Mouse (Mus musculus) forebrain, postnatal 0 days (tissue): ENCODE results near the gene E330021D16Rik. TPM values are rescaled to one million over a fixed set of nuclear protein-coding genes. Genes with fewer than 3 reads are reported as not detected.

Experiments
- ATAC-seq: fragments of 200-750 bp; cut with Nextera tagmentation; 2 replicates; pipeline ENCODE4 v1.8.0; 2017; ENCODE audit warnings: mild to moderate bottlenecking, moderate library complexity
- DNase-seq: peaks from one replicate; pipeline ENCODE4 v3.0.0-alpha.2; 2015
- H3K27ac ChIP-seq: fragments of 300-500 bp; sonication (generic); 2 replicates; pipeline ENCODE4 v1.5.1; 2014; ENCODE audit warnings: low read depth, mild to moderate bottlenecking, antibody characterized with exemption, low read length, moderate library complexity, mixed read lengths
- H3K27me3 ChIP-seq: fragments of 300-500 bp; sonication (generic); 2 replicates; pipeline ENCODE4 v1.6.1; 2014; ENCODE audit warnings: mild to moderate bottlenecking, low read length, mixed read lengths; ENCODE audit not compliant: insufficient read depth
- H3K36me3 ChIP-seq: fragments of 300-500 bp; sonication (generic); 2 replicates; pipeline ENCODE4 v1.6.1; 2014; ENCODE audit warnings: mild to moderate bottlenecking, moderate library complexity; ENCODE audit not compliant: insufficient read depth
- H3K4me1 ChIP-seq: fragments of 300-500 bp; sonication (generic); 2 replicates; pipeline ENCODE4 v1.6.1; 2014; ENCODE audit warnings: antibody characterized with exemption; ENCODE audit not compliant: insufficient read depth
- H3K4me2 ChIP-seq: fragments of 300-500 bp; sonication (generic); 2 replicates; pipeline ENCODE4 v1.6.1; 2014; ENCODE audit warnings: low read depth, mild to moderate bottlenecking, moderate library complexity
- H3K4me3 ChIP-seq: fragments of 300-500 bp; sonication (generic); 2 replicates; pipeline ENCODE4 v1.5.1; 2014; ENCODE audit warnings: low read depth, low read length, mixed read lengths
- H3K9ac ChIP-seq: fragments of 300-500 bp; sonication (generic); 2 replicates; pipeline ENCODE4 v1.6.1; 2014; ENCODE audit warnings: mild to moderate bottlenecking
- H3K9me3 ChIP-seq: fragments of 300-500 bp; sonication (generic); 2 replicates; pipeline ENCODE4 v1.6.1; 2016; ENCODE audit warnings: low read length
- CTCF ChIP-seq: sonication (generic); IDR thresholded peaks from 2 replicates; pipeline ENCODE4 v1.5.1; 2016; ENCODE audit warnings: antibody characterized with exemption, control low read depth, low read depth
- WGBS: fragments of 180-500 bp; shearing (Covaris S2); extraction: QIAGEN DNeasy Blood & Tissue Kit; methylation state at CpG from one replicate; pipeline ENCODE4 v1.1.7; 2014; 5-methylcytosine and 5-hydroxymethylcytosine counted together
- polyA plus RNA-seq: library from polyadenylated mRNA; unstranded; fragments of >200 nt; fragmentation: Nextera tagmentation; extraction: Ambion mirVana; gene quantifications from 2 replicates; pipeline ENCODE4 v1.2.1, GENCODE M21; 2015
- total RNA-seq: library from RNA; depleted of rRNA; stranded (reverse); fragments of >200 nt; gene quantifications from 2 replicates; pipeline ENCODE4 v1.2.3, GENCODE M21; 2014; rRNA removed

E330021D16Rik gene
- 0.29 TPM in 1 of 2 replicates, not detected in the other for total RNA-seq
- not detected in 2 replicates for polyA plus RNA-seq

- WGBS: 89% methylated on average over 9 of the region's 9 CpGs
- no peak within 1 kb of the TSS for H3K27ac ChIP-seq
Measured at GRCm38 (mm10) chr6:136415133-136415775, at the start of gene E330021D16Rik. TSS of gene E330021D16Rik (minus strand) at chr6:136415569.

GRCm38 (mm10) chr6:136465021-136465420 is 49.7 kb upstream of the E330021D16Rik start:
- no peak overlapping the region for H3K9ac ChIP-seq
- H3K9me3 ChIP-seq: no peaks in the 10 kb centered on the region
- no peak overlapping the region for H3K27ac ChIP-seq
- peaks cover 8% of the 10 kb centered on the region; the same call in 1 of the 2 replicates for H3K4me1 ChIP-seq
- H3K27me3 ChIP-seq: no peaks in the 10 kb centered on the region
- no peak overlapping the region for H3K4me2 ChIP-seq
- WGBS: 70% methylated on average over 8 of the region's 8 CpGs
- no peak overlapping the region for H3K4me3 ChIP-seq
- H3K36me3 ChIP-seq: no peaks in the 10 kb centered on the region
- no peak for TF ChIP-seq CTCF
- ATAC-seq (no peak), DNase-seq (no peak)

More at GRCm38 (mm10) chr6:136415133-136415775, at the start of gene E330021D16Rik:
- no peak within 1 kb of the TSS for H3K4me2 ChIP-seq
- no peaks in the 10 kb centered on the region for H3K9me3 ChIP-seq
- no peak within 1 kb of the TSS for H3K9ac ChIP-seq
- no peaks in the 10 kb centered on the region for H3K27me3 ChIP-seq
- ATAC-seq (no peak), DNase-seq (no peak)
- TF ChIP-seq CTCF: no peak
- H3K4me3 ChIP-seq: no peak within 1 kb of the TSS
- H3K36me3 ChIP-seq: no peaks in the 10 kb centered on the region
- no peaks in the 10 kb centered on the region for H3K4me1 ChIP-seq

- Histone ChIP-seq H3K9me3 (no peaks in the 10 kb centered on the region), H3K9ac (no peak overlapping the region), H3K4me3 (no peak overlapping the region), H3K36me3 (no peaks in the 10 kb centered on the region), H3K4me1 (peaks cover 8% of the 10 kb centered on the region; the same call in 1 of the 2 replicates), H3K27me3 (no peaks in the 10 kb centered on the region), H3K4me2 (no peak overlapping the region), H3K27ac (no peak overlapping the region)
- 62% methylated on average over 12 of the region's 12 CpGs for WGBS
- no peak for DNase-seq
- no peak for ATAC-seq
- no peak for TF ChIP-seq CTCF
Measured at GRCm38 (mm10) chr6:136464121-136464621, 48.8 kb upstream of the E330021D16Rik start.

GRCm38 (mm10) chr6:136463491-136463890 is 48.1 kb upstream of the E330021D16Rik start:
- no peak overlapping the region for H3K4me3 ChIP-seq
- no peaks in the 10 kb centered on the region for H3K9me3 ChIP-seq
- H3K36me3 ChIP-seq: no peaks in the 10 kb centered on the region
- DNase-seq (no peak), ATAC-seq (no peak)
- WGBS: 43% methylated on average over 9 of the region's 9 CpGs
- H3K4me1 ChIP-seq: peaks cover 8% of the 10 kb centered on the region; the same call in 1 of the 2 replicates
- H3K27ac ChIP-seq: no peak overlapping the region
- H3K4me2 ChIP-seq: no peak overlapping the region
- TF ChIP-seq CTCF: no peak
- H3K9ac ChIP-seq: no peak overlapping the region
- H3K27me3 ChIP-seq: no peaks in the 10 kb centered on the region

GRCm38 (mm10) chr6:136459156-136459555 is 43.8 kb upstream of the E330021D16Rik start:
- TF ChIP-seq CTCF: no peak
- H3K4me2 ChIP-seq: no peak overlapping the region
- no peak for DNase-seq

GRCm38 (mm10) chr6:136456302-136456701 is 40.9 kb upstream of the E330021D16Rik start:
- Histone ChIP-seq H3K36me3 (no peaks in the 10 kb centered on the region), H3K9me3 (no peaks in the 10 kb centered on the region), H3K4me3 (no peak overlapping the region), H3K4me2 (no peak overlapping the region), H3K27me3 (no peaks in the 10 kb centered on the region), H3K9ac (no peak overlapping the region), H3K4me1 (no peaks in the 10 kb centered on the region), H3K27ac (no peak overlapping the region)
- TF ChIP-seq CTCF: no peak
- DNase-seq: no peak
- no peak for ATAC-seq
- WGBS: 97% methylated on average over 1 of the region's 1 CpGs

More at GRCm38 (mm10) chr6:136459156-136459555, 43.8 kb upstream of the E330021D16Rik start:
- no peak overlapping the region for H3K27ac ChIP-seq
- H3K9ac ChIP-seq: no peak overlapping the region
- H3K9me3 ChIP-seq: no peaks in the 10 kb centered on the region
- H3K27me3 ChIP-seq: no peaks in the 10 kb centered on the region
- WGBS: 93% methylated on average over 7 of the region's 7 CpGs
- no peaks in the 10 kb centered on the region for H3K36me3 ChIP-seq
- H3K4me1 ChIP-seq: no peaks in the 10 kb centered on the region
- no peak for ATAC-seq
- H3K4me3 ChIP-seq: no peak overlapping the region

- no peak overlapping the region for H3K27ac ChIP-seq
- DNase-seq (no peak), ATAC-seq (no peak)
- H3K4me3 ChIP-seq: no peak overlapping the region
- H3K4me2 ChIP-seq: no peak overlapping the region
- 78% methylated on average over 3 of the region's 3 CpGs for WGBS
- H3K36me3 ChIP-seq: no peaks in the 10 kb centered on the region
- H3K4me1 ChIP-seq: no peaks in the 10 kb centered on the region
- H3K27me3 ChIP-seq: no peaks in the 10 kb centered on the region
- H3K9me3 ChIP-seq: no peaks in the 10 kb centered on the region
- TF ChIP-seq CTCF: no peak
- H3K9ac ChIP-seq: no peak overlapping the region
Measured at GRCm38 (mm10) chr6:136455696-136456095, 40.3 kb upstream of the E330021D16Rik start.
